Mouse (Mus musculus): ENCODE results near the gene Ccdc78.

Gene Ccdc78

DNA sequence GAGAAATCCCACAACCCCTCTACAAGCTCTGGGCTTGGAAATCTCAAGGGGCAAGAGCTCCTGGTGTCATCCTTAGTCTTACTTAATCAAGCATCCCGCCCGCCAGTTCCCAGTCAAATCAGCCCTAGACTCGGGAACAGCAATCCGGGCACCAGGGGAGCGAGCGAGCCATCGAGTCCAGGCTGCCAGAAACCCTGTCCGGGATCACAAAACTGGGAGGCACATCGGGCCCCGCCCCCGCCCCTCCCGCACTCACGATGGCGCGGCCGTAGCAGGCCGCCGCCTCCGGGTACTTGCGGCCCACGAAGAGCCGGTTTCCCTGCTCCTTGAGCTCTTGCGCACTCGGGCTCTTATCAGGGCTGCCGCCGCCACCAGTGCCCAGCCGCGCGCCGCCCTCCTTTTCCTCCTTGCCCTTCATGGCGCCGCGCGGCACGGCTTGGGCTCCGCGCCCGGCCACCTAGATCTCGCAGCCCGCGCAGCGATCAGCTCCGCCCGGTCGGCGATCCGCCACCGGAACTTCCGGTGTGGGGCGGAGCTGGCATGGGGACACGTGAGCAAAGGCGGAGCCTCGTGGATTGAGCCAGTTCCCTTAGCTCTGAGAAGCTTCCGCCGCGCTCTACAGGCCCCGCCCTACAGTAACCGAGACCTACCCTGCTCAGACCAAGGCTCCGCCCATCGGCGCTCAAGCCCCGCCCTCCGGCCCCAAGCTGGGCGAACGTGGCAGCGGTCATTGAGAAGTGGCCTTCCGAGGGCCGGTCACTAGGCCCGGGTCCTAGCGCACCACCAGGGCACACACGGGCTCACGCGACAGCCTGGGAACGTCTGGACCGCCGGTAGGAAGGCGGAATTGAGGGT, 46.3 kb downstream of the Ccdc78 start:
- peak; percentile 98 for DNase-seq (ENCODE audit: low read depth, low spot score)

DNA sequence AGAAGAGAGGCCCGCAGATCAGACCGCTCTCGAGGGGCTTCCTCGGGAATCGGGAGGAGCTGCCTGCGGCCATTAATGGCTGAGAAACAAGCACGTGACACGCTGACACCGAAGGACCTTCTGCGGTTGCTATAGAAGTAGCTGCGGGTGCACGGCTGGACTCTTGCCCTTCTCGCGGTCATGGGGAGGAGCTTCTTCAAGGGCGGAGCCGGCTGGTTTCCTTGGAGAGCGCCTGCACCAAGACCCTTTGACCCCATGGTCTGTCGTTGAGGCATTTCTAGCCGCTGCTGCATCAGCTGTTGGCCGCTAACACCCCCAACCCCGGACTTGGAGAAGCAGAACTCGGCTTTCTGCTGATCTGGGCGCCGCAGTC, 46.9 kb downstream of the Ccdc78 start, which contains the start of gene Stub1:
Stub1 (minus strand) TSS at position 114 of the 373 bp plus-strand sequence.
- DNase-seq (ENCODE audit: low read depth, low spot score), result no peak

DNA sequence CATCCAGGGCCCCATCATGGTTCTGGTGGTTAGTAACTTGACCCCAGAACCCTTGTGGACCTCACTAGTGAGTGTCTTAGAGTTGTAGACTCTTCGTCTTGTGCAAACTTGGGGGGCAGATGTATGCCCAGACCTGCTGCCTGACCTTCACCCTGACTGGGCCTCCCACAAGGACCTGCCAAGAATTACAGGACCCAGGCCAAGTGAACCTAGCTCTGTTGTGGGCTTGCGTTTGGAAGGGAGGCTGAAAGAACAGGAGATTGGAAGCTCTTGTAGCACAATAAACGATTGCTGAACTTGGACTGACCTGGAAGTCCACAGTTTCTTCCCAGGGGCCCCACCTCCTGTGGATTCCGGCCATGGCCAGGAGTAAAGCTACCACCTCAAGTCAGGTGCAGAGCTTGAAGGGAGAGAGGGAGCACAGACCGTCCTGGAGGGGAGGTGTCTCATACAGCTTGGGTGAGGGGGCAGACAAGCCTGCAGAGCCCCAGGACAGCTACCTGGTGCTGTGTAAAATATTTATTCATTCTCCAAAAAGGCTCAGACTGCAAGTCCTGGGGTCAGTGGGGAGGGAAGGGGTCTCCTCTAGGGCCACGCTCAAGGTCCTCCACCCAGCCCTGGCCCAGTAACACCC, 47.7 kb downstream of the Ccdc78 start:
- DNase-seq (ENCODE audit: low read depth, low spot score), result no peak

DNA sequence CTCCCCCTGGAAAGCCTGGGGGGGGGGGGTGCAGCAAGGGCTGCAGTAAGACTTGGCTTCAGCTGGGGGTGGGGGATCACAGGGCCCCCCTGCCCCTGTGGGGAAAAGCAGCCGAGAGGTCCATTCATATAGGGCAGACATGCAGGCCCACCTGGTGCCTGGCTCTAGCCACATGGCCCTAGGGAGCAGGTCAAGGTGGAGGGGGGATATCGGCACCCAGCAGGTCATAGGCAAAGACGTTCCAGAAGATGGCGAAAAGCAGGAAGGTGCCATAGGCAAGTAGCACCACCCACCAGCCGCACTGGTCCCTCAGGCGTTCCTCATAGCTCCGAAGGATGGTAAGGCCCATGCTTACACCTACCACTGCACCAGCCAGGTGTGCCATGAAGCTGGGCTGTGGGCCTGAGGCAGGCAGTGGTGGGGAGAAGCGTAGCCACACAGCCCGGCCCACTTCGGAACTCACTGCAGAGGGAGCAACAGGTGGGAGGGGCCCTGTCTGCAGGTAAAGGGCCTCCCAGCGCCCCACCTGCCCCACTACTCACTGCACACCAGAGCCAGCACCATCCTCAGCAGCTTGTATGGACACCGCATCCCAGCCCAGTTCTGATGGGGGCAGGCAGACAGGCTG, 48.3 kb downstream of the Ccdc78 start:
- DNase-seq (ENCODE audit: low read depth, low spot score), result no peak

DNA sequence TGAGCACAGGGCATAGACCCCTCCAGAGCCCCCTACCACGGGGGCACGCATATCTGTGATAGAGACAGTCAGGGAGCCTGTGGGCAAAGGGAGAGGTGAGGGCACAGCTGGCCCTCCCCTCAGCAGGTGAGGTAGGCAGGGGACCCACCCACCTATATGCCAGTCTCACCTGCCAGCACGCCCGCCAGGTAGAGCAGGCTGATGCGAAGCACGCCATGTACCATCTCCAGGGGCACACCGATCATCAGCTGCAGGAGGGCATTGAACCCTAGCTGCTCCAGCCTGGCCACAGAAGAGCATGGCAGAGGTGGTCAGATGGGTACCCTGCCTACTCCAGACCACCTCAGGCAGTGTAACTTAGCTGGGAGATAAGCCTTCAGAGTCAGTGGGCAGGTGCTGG, 48.9 kb downstream of the Ccdc78 start:
- DNase-seq (ENCODE audit: low read depth, low spot score), result no peak

DNA sequence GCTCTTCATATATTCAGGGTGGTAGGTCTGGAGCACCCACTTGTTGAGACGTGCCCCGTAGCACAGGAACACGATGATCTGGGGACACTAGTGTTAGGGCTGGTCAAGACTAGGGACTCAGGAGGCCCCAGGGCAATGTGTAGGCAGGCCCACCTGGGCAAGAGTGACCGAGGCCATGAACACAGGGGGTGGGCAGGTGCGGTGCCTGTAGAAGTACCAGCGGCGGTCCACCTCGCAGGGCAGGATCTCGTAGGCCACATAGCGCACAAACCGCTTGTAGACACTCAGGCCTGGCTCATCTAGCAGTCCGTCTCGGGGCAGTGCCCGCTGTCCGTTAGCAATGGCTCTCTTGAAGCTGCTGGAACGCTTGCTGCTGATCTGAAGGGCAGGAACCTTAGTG, 49.4 kb downstream of the Ccdc78 start:
- no peak for DNase-seq (ENCODE audit: low read depth, low spot score)

DNA sequence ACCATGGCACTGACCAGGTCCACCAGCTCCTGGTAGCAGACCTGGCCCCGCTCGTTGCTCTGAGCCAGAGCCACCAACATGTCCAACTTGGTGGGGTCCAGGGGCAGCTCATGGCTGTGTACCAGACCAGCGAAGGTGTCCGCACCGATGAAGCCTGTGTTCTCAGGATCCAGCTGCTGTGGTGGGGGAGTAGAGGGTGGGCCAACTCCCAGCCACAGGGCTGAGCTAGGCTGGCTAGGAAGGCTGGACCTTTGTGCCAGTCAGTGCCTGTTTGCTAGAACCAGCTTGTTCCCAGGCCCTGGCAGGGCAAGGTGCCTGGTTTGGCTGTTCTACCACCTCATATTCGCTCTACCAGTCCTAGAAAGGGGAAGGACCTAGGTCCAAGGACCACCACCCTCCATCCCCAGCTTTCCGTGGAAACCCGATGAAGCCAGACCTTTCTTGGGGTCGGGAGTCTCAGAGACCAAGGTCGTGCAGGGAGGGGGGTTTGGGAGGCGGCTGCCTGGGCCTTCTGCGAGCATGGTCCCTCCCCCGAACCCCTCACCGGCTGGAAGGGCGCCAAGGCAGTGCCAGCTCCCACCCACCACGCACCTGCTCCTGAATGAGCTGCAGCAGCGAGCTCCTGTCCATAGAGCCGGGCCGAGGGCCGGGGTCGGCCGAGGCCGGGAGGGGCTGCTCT, 50.2 kb downstream of the Ccdc78 start:
- DNase-seq (ENCODE audit: low read depth, low spot score), result no peak

DNA sequence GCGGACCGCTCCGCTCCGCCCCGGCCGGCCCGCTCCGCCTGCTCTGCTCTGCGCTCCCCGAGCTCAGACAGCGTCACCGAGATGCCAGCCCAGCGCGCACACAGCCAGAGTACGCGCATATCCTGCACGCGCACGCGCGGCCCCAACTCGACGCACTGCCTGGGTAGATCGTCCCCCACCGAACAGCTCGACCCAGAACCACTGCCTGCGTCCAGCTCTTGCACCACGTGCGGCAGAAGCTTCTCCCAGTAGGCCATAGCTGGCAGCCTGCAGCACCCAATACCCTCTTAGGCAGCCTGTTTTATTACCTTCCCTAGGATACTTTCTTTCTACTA, 50.7 kb downstream of the Ccdc78 start, which contains the start of gene Rhbdl1:
Rhbdl1 (minus strand) TSS at position 220 of the 335 bp plus-strand sequence.
- DNase-seq (ENCODE audit: low read depth, low spot score), result peak; percentile 57

DNA sequence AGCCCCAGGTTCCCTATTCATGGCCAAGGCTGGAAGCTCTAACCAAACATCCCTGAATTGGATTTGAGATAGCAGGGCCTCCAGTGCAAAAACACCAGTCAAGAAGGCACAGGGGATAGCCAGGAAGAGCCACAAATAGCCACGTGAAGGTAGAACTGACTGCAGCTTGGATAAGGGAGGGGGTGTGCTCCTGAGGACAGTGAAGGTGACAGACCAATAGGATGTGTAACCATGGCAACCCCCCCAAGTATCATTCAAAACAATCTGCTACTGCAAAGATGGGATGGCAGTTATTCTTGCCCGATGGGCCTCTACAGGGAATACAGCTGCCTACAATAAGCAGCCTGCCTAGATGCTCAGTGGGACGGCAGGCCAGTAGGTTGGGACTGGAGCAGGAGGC, 51.2 kb downstream of the Ccdc78 start:
- DNase-seq (ENCODE audit: low read depth, low spot score), result peak; percentile 40

DNA sequence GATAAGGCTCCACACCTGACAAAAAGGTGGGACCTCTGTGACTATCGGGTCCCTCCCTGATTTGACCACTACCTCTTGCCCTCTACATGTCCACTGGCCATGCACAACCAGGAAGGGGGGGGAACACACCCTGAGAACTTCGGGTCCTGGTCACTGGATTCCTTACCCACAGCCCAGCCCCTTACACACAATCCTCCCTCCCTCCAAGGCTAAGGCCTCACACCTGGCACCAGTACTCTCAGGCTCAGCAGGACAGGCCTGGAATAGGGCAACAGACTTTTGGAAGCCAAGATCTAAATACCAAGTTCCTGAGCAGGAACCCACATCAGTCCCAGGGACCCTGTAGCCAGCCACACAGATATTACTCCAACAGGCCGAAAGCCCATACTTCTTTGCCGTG, 52.5 kb downstream of the Ccdc78 start:
- DNase-seq (ENCODE audit: low read depth, low spot score), result no peak

DNA sequence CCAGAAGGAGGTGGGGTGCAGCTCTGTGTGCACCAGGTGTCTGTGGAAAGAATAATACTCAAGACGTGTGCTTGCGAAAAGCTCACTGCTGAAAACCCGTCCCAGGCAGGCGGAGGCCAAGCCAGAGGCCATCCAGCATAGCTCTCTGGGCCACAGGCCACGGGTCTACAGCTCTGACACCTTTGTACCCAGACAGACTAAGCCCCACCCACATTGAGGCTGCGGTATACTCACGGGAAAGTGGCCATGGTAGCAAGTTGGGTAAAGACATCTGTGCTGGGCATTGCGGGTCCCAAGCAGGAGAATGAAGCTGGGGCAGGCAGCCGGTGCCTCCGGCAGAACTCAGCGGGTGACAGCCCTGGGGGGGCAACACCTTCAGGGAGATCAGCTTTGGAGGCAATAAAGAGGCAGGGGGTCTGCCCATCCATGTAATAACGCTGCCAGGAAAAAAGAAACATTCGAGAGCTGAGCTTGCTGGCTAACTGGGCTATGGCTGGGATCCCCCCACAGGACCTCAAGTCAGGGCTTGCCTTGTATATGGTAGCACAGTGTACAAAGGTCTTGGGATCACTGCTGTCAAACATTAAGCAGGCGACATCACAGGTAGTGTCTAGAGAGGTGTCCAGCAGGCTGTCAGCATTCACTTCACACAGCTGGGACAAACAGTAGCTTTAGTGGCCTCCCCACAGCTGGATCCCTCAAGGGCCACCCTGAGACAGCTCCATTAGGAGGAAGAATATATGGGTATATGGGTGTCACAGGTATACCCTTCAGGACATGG, 53.3 kb downstream of the Ccdc78 start:
- no peak for DNase-seq (ENCODE audit: low read depth, low spot score)
